Mouse (Mus musculus): ENCODE results near the gene Bscl2. TPM values are rescaled to one million over a fixed set of nuclear protein-coding genes. Genes with fewer than 3 reads are reported as not detected.
A peak's percentile ranks its signal among the peaks of the same experiment; 100 is the strongest.
"Not testable (repeated sequence)": the region's sequence is repeated elsewhere in the genome, so short reads cannot be mapped to it uniquely, and the experiment has no call there.

Gene Bscl2
- polyA plus RNA-seq, 1 experiment from 2014 or later: 62.4 TPM

- 85% methylated on average over 6 of the region's 6 CpGs for WGBS
- Histone ChIP-seq H3K9me3 (ENCODE audit: low read length) (no peaks in the 10 kb centered on the region), H3K27ac (ENCODE audit: low read length) (no peak overlapping the region), H3K4me2 (replicated peaks; ENCODE audit: low read depth, low read length) (no peak overlapping the region), H3K4me3 (ENCODE audit: low read length) (no peak overlapping the region), H3K36me3 (ENCODE audit: insufficient read depth, low read length) (no peaks in the 10 kb centered on the region), H3K4me1 (ENCODE audit: insufficient read depth, low read length) (no peaks in the 10 kb centered on the region), H3K9ac (replicated peaks; ENCODE audit: low read length) (no peak overlapping the region), H3K27me3 (ENCODE audit: insufficient read depth, low read length) (no peaks in the 10 kb centered on the region)
- ATAC-seq (ENCODE audit: low FRiP score, low TSS enrichment): no peak
These were observed 27.0 kb downstream of the Bscl2 start for GRCm38 (mm10) chr19:8864265-8864664.

GRCm38 (mm10) chr19:8870381-8870780 lies 33.1 kb downstream of the Bscl2 start:
- not testable (repeated sequence) for ATAC-seq (ENCODE audit: low FRiP score, low TSS enrichment); H3K9me3 ChIP-seq (ENCODE audit: low read length); H3K27me3 ChIP-seq (ENCODE audit: insufficient read depth, low read length); H3K9ac ChIP-seq (replicated peaks; ENCODE audit: low read length); H3K27ac ChIP-seq (ENCODE audit: low read length)
- peaks cover 10% of the 10 kb centered on the region for H3K4me1 ChIP-seq (ENCODE audit: insufficient read depth, low read length)
- H3K4me3 ChIP-seq (ENCODE audit: low read length): peak overlapping the region; percentile 99; the same call in 1 of the 2 replicates
- 83% methylated on average over 3 of the region's 3 CpGs for WGBS
- H3K4me2 ChIP-seq (replicated peaks; ENCODE audit: low read depth, low read length): peak overlapping the region; percentile 90
- peaks cover 21% of the 10 kb centered on the region for H3K36me3 ChIP-seq (ENCODE audit: insufficient read depth, low read length)

GRCm38 (mm10) chr19:8870838-8871237 lies 33.6 kb downstream of the Bscl2 start:
- Histone ChIP-seq H3K4me1 (ENCODE audit: insufficient read depth, low read length) (peaks cover 10% of the 10 kb centered on the region), H3K27me3 (ENCODE audit: insufficient read depth, low read length) (no peaks in the 10 kb centered on the region), H3K4me2 (replicated peaks; ENCODE audit: low read depth, low read length) (peak overlapping the region; percentile 90), H3K4me3 (ENCODE audit: low read length) (peak overlapping the region; percentile 99), H3K36me3 (ENCODE audit: insufficient read depth, low read length) (peaks cover 26% of the 10 kb centered on the region), H3K9me3 (ENCODE audit: low read length) (no peaks in the 10 kb centered on the region), H3K27ac (ENCODE audit: low read length) (peak overlapping the region; percentile 81), H3K9ac (replicated peaks; ENCODE audit: low read length) (peak overlapping the region; percentile 99)
- 45% methylated on average over 9 of the region's 9 CpGs for WGBS
- no peak; the same call in 1 of the 2 replicates for ATAC-seq (ENCODE audit: low FRiP score, low TSS enrichment)

GRCm38 (mm10) chr19:8871267-8872186 lies 34.3 kb downstream of the Bscl2 start, which contains the start of gene Ubxn1:
Gene Ubxn1 (plus strand): TSS chr19:8871496.
- Histone ChIP-seq H3K4me1 (ENCODE audit: insufficient read depth, low read length) (peaks cover 10% of the 10 kb centered on the region), H3K36me3 (ENCODE audit: insufficient read depth, low read length) (peaks cover 31% of the 10 kb centered on the region), H3K4me2 (replicated peaks; ENCODE audit: low read depth, low read length) (peak within 1 kb of the TSS; percentile 90), H3K4me3 (ENCODE audit: low read length) (peak within 1 kb of the TSS; percentile 99), H3K27me3 (ENCODE audit: insufficient read depth, low read length) (no peaks in the 10 kb centered on the region), H3K9ac (replicated peaks; ENCODE audit: low read length) (peak within 1 kb of the TSS; percentile 99), H3K9me3 (ENCODE audit: low read length) (no peaks in the 10 kb centered on the region), H3K27ac (ENCODE audit: low read length) (peak within 1 kb of the TSS; percentile 89)
- under 1% methylated on average over 59 of the region's 59 CpGs for WGBS
- peak; percentile 96 for ATAC-seq (ENCODE audit: low FRiP score, low TSS enrichment)

- WGBS: 64% methylated on average over 10 of the region's 10 CpGs
- peak overlapping the region; percentile 89 for H3K27ac ChIP-seq (ENCODE audit: low read length)
- peak overlapping the region; percentile 99 for H3K9ac ChIP-seq (replicated peaks; ENCODE audit: low read length)
- peak overlapping the region; percentile 90 for H3K4me2 ChIP-seq (replicated peaks; ENCODE audit: low read depth, low read length)
- ATAC-seq (ENCODE audit: low FRiP score, low TSS enrichment): no peak
- H3K4me1 ChIP-seq (ENCODE audit: insufficient read depth, low read length): peaks cover 10% of the 10 kb centered on the region
- peak overlapping the region; percentile 99 for H3K4me3 ChIP-seq (ENCODE audit: low read length)
- no peaks in the 10 kb centered on the region for H3K27me3 ChIP-seq (ENCODE audit: insufficient read depth, low read length)
- H3K36me3 ChIP-seq (ENCODE audit: insufficient read depth, low read length): peaks cover 35% of the 10 kb centered on the region
- H3K9me3 ChIP-seq (ENCODE audit: low read length): no peaks in the 10 kb centered on the region
These were observed 35.1 kb downstream of the Bscl2 start for GRCm38 (mm10) chr19:8872266-8872840.

- Histone ChIP-seq H3K9ac (replicated peaks; ENCODE audit: low read length) (no peak overlapping the region), H3K9me3 (ENCODE audit: low read length) (no peaks in the 10 kb centered on the region), H3K27ac (ENCODE audit: low read length) (no peak overlapping the region), H3K36me3 (ENCODE audit: insufficient read depth, low read length) (peaks cover 45% of the 10 kb centered on the region), H3K4me3 (ENCODE audit: low read length) (no peak overlapping the region), H3K27me3 (ENCODE audit: insufficient read depth, low read length) (no peaks in the 10 kb centered on the region), H3K4me2 (replicated peaks; ENCODE audit: low read depth, low read length) (no peak overlapping the region), H3K4me1 (ENCODE audit: insufficient read depth, low read length) (peaks cover 17% of the 10 kb centered on the region)
- no peak for ATAC-seq (ENCODE audit: low FRiP score, low TSS enrichment)
- whole genome bisulfite sequencing: 93% methylated on average over 7 of the region's 7 CpGs
These were observed 37.8 kb downstream of the Bscl2 start for GRCm38 (mm10) chr19:8875031-8875430.

- Histone ChIP-seq H3K9ac (replicated peaks; ENCODE audit: low read length) (peak within 1 kb of the TSS; percentile 92), H3K4me2 (replicated peaks; ENCODE audit: low read depth, low read length) (peak within 1 kb of the TSS; percentile 83), H3K4me3 (ENCODE audit: low read length) (peak within 1 kb of the TSS; percentile 92), H3K9me3 (ENCODE audit: low read length) (no peaks in the 10 kb centered on the region), H3K4me1 (ENCODE audit: insufficient read depth, low read length) (peaks cover 10% of the 10 kb centered on the region), H3K27me3 (ENCODE audit: insufficient read depth, low read length) (no peaks in the 10 kb centered on the region), H3K36me3 (ENCODE audit: insufficient read depth, low read length) (peaks cover 23% of the 10 kb centered on the region), H3K27ac (ENCODE audit: low read length) (peak within 1 kb of the TSS; percentile 87)
- peak; percentile 98 for ATAC-seq (ENCODE audit: low FRiP score, low TSS enrichment)
- under 1% methylated on average over 42 of the region's 42 CpGs for WGBS
These were observed 43.2 kb downstream of the Bscl2 start, which contains the start of gene Uqcc3 for GRCm38 (mm10) chr19:8880311-8881033. Gene Uqcc3 (minus strand): TSS chr19:8880923.

GRCm38 (mm10) chr19:8881034-8881392 lies 43.7 kb downstream of the Bscl2 start:
- H3K4me1 ChIP-seq (ENCODE audit: insufficient read depth, low read length): peaks cover 10% of the 10 kb centered on the region
- 0 out of 2 replicates have a peak, but pooled peaks have one; percentile 19 for ATAC-seq (ENCODE audit: low FRiP score, low TSS enrichment)
- 19% methylated on average over 3 of the region's 3 CpGs for WGBS
- H3K36me3 ChIP-seq (ENCODE audit: insufficient read depth, low read length): peaks cover 18% of the 10 kb centered on the region
- H3K4me3 ChIP-seq (ENCODE audit: low read length): peak overlapping the region; percentile 92
- no peaks in the 10 kb centered on the region for H3K27me3 ChIP-seq (ENCODE audit: insufficient read depth, low read length)
- no peak overlapping the region for H3K27ac ChIP-seq (ENCODE audit: low read length)
- no peaks in the 10 kb centered on the region for H3K9me3 ChIP-seq (ENCODE audit: low read length)
- H3K4me2 ChIP-seq (replicated peaks; ENCODE audit: low read depth, low read length): peak overlapping the region; percentile 83
- peak overlapping the region; percentile 92 for H3K9ac ChIP-seq (replicated peaks; ENCODE audit: low read length)

GRCm38 (mm10) chr19:8883616-8884015 lies 46.3 kb downstream of the Bscl2 start, which contains the start of the genes Lbhd1 and Gm49403:
Gene Lbhd1 (plus strand): TSS chr19:8883732.
Gene Gm49403 (plus strand): TSS chr19:8883930.
- no peak within 1 kb of the TSS for H3K27ac ChIP-seq (ENCODE audit: low read length)
- no peak within 1 kb of the TSS for H3K4me2 ChIP-seq (replicated peaks; ENCODE audit: low read depth, low read length)
- H3K9ac ChIP-seq (replicated peaks; ENCODE audit: low read length): no peak within 1 kb of the TSS
- H3K36me3 ChIP-seq (ENCODE audit: insufficient read depth, low read length): no peaks in the 10 kb centered on the region
- WGBS: 87% methylated on average over 3 of the region's 3 CpGs
- H3K4me3 ChIP-seq (ENCODE audit: low read length): no peak within 1 kb of the TSS
- peaks cover 18% of the 10 kb centered on the region for H3K4me1 ChIP-seq (ENCODE audit: insufficient read depth, low read length)
- H3K9me3 ChIP-seq (ENCODE audit: low read length): no peaks in the 10 kb centered on the region
- no peak for ATAC-seq (ENCODE audit: low FRiP score, low TSS enrichment)
- H3K27me3 ChIP-seq (ENCODE audit: insufficient read depth, low read length): no peaks in the 10 kb centered on the region
